12 mouse cellular contexts compared by ENCODE assay signal in the genomic region with DNA sequence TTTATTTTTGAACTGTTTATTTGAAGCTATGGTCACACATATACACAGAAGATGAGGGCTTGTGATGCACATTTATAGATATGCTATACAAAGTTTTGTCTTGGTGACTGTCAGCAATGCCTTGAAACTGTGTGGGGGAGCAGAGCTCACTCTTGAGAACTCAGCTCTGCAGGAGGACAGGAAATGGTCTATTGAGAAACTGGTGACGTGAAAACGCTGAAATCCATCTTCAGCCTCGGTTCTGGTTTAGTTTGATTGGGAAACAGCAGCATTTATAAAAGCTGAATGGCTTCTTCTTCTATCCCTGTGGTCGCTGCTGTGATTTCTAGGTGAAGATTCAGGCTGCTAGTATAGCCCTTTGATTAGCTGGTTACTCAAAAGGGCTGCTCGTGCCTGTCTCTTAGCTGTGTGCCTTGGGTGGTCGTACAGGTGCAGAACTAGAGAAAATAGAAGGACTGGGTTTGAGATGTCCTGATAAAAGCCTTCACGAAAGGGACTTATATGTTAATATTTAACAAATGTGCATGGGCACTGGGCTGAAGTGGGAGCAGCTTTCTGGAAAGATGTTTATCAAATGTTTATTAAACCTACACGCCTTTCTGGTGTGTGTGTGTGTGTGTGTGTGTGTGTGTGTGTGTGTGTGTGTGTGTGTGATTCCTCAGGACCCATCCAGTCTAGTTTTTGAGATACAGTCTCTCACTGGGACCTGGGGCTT.
DNase-seq lines count a peak whose midpoint lies in the region; ATAC-seq and TF ChIP-seq lines count a peak whose summit lies in the region.
"Had no signal": no experiment of that assay in that cellular context is flagged by ENCODE, and none has a peak within 500 bp of the region (broad histone marks: within the 10 kb centered on the region; RNA-seq: fewer than 3 reads in every experiment).

No protein-coding gene starts in this region.

- peak; percentile 20 to 24 for DNase-seq in lung, adult 18-20 months
- DNase-seq in lung, postnatal 25 days (ENCODE audit: low spot score): no peak
- peak; percentile 11 for DNase-seq in CD4-positive helper T cell, adult 2 months (ENCODE audit: low read depth, low spot score)
- peak; percentile 74 for DNase-seq in lung, postnatal 0 days (ENCODE audit: low spot score)
- no peak for DNase-seq in adrenal gland, postnatal 25 days
- DNase-seq in layer of hippocampus, adult 8-10 months (ENCODE audit: low spot score in 2 of 2): no peak
- DNase-seq in left cerebral cortex, postnatal 4 days: no peak
- DNase-seq: adrenal gland, postnatal 14 days; cerebellum, adult 8-10 months; retina, postnatal 1 day had no signal

- H3K27ac ChIP-seq in lung, postnatal 0 days (ENCODE audit: low read length): no peak overlapping the region
- H3K27ac ChIP-seq: hindbrain, embryonic 14.5 days had no signal

- no peaks in the 10 kb centered on the region for H3K36me3 ChIP-seq in lung, postnatal 0 days (ENCODE audit: insufficient read depth, low read length)

- intact Hi-C loops in left cerebral cortex, postnatal 4 days (cut with DNase I): no loop called here

- 33% methylated on average over 8 of the region's 8 CpGs for WGBS in lung, postnatal 0 days

- no peaks in the 10 kb centered on the region for H3K9me3 ChIP-seq in lung, postnatal 0 days (ENCODE audit: low read length)

- H3K4me1 ChIP-seq in lung, postnatal 0 days (ENCODE audit: insufficient read depth, low read depth, low read length): no peaks in the 10 kb centered on the region

- H3K4me2 ChIP-seq in lung, postnatal 0 days (replicated peaks; ENCODE audit: low read depth, low read length): no peak overlapping the region
- H3K4me2 ChIP-seq: hindbrain, embryonic 14.5 days had no signal

- no peak overlapping the region for H3K4me3 ChIP-seq in lung, postnatal 0 days (ENCODE audit: low read depth, low read length)

- peak; percentile 29 for ATAC-seq in inflammation-experienced regulatory T-cells, adult 6 months
- no peak for ATAC-seq in lung, postnatal 0 days

- TF ChIP-seq CTCF in lung, postnatal 0 days (IDR thresholded peaks at IDR 0.05): no peak

- H3K9ac ChIP-seq in lung, postnatal 0 days (replicated peaks; ENCODE audit: low read depth): no peak overlapping the region
- H3K9ac ChIP-seq: hindbrain, embryonic 14.5 days had no signal

- H3K27me3 ChIP-seq in lung, postnatal 0 days (replicated peaks; ENCODE audit: insufficient read depth, low read length): no peaks in the 10 kb centered on the region

- TF ChIP-seq EP300 in lung, postnatal 0 days (IDR thresholded peaks at IDR 0.05): no peak

Comparison
In these comparisons a context has a peak if more than half of its experiments do, and no peak if none do; other contexts are left out.
1. DNase-seq: peak in lung, adult 18-20 months (2 of 2), CD4-positive helper T cell, adult 2 months (single experiment) and lung, postnatal 0 days (single experiment); none in lung, postnatal 25 days (single experiment), adrenal gland, postnatal 25 days (single experiment), layer of hippocampus, adult 8-10 months (0 of 2) and left cerebral cortex, postnatal 4 days (single experiment).